Mouse (Mus musculus) heart, postnatal 0 days (tissue): ENCODE measurements at regions not wholly inside any gene's neighbourhood (a gene's known extent, or its start where the extent isn't known, plus 50 kb on each side); places are given as distances from the start of the nearest gene placed in this dataset.

Source experiments
- CTCF ChIP-seq: IDR thresholded peaks from 2 replicates; pipeline ENCODE4 v1.5.1; 2016; ENCODE audit warnings: antibody characterized with exemption, control low read depth, low read depth
- EP300 ChIP-seq: IDR thresholded peaks from 2 replicates; pipeline ENCODE4 v1.6.1; 2016; ENCODE audit warnings: antibody characterized with exemption, low read depth

DNA sequence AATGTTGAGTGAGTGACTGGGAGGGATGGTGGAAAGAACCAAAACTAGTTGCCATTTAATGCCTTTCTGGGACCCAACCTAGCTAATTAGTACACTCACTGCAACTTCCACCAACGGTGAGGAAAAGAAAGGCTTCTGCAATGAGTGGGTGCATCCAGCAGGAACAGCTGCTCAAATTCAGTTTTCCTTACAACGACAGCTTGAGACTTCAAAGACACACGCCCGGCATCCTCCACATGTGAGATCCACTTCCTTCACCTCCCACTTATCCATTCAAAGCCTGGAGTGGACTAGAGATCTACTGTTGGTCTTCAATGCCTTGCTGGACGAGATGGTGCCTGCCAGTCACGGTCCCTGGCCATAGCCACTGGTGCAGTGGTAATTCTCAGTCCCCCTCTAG lies 328.3 kb downstream of the Rps6kc1 start:
- TF ChIP-seq CTCF (no peak), EP300 (no peak)
